Mouse (Mus musculus): Measurements from ENCODE around the gene Gm17332.
"Not testable (repeated sequence)": the region's sequence is repeated elsewhere in the genome, so short reads cannot be mapped to it uniquely, and the experiment has no call there.

Gene Gm17332

DNA sequence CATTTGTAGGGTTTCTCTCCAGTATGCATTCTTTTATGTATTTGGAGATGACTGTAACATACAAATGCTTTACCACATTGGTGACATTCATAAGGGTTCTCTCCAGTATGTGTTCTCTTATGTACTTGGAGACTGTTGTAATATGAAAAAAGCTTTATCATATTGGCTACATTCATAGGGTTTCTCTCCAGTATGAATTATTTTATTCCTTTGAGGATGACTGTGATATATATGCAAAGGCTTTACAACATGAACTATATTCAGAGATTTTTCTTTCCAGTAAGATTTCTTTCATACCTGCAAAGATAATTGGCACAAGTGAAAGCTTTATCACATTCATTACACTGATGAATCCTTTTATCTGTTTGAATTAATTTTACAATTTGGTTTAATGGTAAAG lies at the start of gene Gm17332:
TSS of gene Gm17332 (minus strand) at position 101 of the 400 bp plus-strand sequence.
- no peak for DNase-seq (ENCODE audit: low read depth, low spot score)

DNA sequence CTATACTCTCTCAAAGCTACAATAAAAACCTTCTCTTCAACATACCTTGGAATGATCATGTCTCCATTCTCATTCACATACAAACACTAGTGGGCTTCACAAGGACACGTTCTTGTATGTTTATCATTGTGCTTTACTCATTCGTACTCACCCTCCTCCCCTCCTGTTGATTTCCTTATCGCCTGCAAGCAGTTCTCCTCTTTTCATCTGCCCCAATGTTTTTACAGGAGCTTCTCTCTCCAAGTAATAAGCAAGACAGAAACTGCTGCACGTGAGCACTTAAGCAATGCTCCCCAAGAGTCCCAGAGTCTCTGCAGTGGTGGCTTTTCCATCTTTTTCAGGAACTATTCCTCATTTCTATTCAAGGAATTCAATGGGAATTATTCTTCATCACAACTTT lies 47.7 kb upstream of the Gm17332 start:
- DNase-seq (ENCODE audit: low read depth, low spot score): no peak

DNA sequence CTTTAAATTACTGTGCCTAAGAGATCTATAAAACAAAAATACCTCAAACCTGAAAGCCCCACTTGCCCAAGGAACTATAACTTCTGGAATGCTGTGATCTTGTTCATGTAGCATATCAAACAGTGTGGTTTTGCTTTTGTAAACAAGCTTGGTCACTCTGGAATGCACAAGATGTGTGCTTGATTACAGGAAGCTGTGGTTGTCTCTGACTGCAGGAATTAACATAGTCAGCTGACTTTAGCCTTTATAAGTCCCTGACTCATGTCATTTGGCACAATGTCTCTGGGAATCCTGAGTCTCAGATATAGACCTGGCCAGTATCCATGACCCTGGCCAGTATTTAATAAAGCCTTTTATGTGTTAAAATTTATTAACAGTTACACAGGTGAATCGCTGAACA lies 43.1 kb upstream of the Gm17332 start:
- no peak for DNase-seq (ENCODE audit: low read depth, low spot score)

DNA sequence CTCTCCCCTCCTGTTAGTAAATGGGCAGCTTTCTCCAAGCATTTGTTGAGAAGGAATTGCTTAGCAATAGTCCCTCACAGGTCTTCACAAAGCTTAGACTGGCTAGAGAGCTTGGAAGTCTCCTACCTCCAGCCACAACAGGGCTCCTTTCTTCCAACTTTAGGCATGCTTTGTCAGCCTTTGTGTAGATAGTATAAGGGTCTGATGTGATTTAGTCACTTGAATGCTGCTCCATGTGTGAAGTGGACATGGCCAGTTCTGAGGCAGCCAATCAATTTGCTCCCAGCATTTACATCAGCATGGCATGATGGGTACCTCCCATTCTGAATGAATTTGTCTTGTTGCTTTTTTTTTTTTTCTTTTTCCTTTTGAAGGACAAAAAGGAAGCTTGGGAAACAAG lies 35.7 kb upstream of the Gm17332 start:
- DNase-seq (ENCODE audit: low read depth, low spot score): no peak

DNA sequence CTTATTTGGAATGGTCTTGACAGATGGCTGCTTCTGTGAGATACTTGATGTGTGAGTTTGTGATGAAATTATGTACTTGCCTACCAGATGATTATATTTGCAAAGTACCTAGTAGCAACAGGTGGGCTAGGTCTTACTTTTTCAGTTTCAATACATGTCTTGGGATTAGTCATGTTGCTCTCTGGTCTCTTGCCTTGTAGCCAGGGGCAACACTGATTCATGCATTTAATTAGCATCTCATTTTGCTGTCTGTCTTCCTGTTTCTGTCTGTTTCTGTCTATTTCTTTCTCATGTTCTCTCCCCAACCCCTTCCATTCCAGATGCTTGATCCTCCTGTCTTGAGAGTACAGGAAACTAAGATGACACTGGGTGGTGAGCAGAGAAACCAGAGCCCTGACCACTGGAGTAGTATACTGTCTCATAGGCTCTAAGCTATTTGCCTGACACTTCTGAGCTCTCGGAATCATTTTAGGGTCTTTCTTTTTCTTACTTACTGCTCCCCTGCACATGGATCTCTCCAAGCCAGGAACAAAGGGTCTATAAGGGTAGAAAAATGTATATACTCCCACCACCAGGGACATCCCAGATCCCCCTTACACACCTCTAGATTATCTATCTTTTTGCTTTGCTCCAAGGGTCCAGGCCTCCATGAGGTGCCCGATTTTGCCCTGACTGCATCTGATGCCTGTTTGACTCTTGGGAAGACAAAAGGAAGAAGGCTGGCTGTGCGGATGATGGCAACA lies 13.5 kb upstream of the Gm17332 start:
- DNase-seq (ENCODE audit: low read depth, low spot score): no peak

GRCm38 (mm10) chr11:31194761-31195160 lies 12.5 kb upstream of the Gm17332 start:
- no peak for DNase-seq (ENCODE audit: low read depth, low spot score)

- no peak for DNase-seq (ENCODE audit: low read depth, low spot score)
Measured at GRCm38 (mm10) chr11:31170052-31170646, 12.1 kb downstream of the Gm17332 start.

GRCm38 (mm10) chr11:31169161-31170051 lies 12.9 kb downstream of the Gm17332 start:
- peak; percentile 45 for DNase-seq (ENCODE audit: low read depth, low spot score)

GRCm38 (mm10) chr11:31168831-31169160 lies 13.5 kb downstream of the Gm17332 start:
- no peak for DNase-seq (ENCODE audit: low read depth, low spot score)

- no peak for DNase-seq (ENCODE audit: low read depth, low spot score)
Measured at GRCm38 (mm10) chr11:31157021-31157420, 25.2 kb downstream of the Gm17332 start.

DNA sequence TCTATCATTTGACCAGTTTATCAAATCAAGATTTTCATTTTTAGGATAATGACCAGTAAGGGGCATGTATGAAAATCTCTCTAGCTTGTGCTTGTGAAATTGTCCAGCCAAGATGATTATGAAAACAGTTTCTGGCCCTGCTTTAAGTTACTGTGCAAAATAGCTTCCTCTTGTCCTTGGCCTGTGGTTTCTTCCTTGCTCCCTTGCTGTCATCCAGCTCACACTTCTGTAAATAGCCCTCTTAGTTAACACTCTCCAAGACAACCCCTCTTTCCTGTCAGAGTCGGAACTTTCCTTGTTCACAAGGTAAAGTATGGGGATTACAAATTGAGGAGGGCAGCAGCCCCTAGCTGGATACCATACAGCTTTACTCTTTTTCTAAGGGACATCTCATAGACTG lies 43.9 kb downstream of the Gm17332 start:
- DNase-seq (ENCODE audit: low read depth, low spot score): not testable (repeated sequence)

DNA sequence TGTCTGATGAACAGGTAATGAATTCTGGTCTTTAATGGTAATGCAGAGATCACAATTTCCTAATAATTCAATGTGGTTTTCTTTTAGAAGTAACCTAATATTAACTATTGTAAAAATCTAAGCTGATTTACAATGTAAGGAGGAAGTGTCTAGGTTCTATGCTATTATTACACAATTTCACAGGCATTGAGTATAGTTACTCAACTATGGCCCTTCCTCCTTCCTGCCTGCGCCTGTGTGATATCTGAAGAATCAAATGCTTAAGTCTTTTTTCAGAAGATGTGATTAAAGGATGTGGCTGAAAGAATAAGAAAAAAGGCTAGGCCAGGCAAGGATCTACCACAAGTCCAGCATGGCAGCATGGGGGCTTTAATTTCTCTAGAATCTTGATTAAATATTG lies 47.4 kb downstream of the Gm17332 start:
- not testable (repeated sequence) for DNase-seq (ENCODE audit: low read depth, low spot score)

DNA sequence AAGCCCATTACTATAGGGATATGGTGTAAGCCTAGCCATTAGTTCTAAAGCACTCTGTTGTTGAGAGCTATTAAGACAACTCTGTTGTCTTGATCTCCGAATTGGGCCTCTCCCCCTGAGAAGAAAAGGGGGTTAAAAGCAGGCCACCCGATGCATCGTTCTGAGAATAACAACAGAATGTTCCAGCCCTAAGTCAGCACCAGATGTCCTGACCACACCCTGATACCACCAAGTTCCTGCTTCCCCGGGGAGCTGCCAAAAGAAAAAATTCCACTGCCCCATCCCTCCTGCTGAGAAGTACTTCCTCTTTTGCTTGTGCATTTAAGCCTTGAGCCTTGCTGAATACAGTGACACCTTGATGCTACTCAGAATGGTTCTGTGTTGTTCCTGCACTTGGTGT lies 48.5 kb downstream of the Gm17332 start:
- peak; percentile 83 for DNase-seq (ENCODE audit: low read depth, low spot score)

Data from ZHBTc4 (cell line).